Comparison of ENCODE assay signal across 10 mouse cellular contexts in the genomic region with DNA sequence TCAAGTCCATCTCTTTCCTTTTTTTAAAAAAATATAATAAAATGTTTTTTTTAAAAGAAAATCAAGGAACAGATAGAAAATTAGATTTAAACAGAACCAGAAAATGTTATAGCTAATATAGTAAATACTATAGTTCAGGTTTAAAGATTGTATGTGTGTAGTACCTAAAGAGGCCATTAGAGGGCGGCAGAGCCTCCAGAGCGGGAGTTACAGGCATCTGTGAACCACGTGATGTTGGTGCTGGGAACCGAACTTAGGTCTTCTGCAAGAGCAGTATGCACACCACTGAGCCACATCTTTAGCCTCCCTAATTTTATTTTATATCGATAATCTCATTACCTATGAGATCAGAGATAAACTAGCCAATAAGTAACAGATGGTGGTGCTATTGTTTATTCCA.
A peak's percentile ranks its signal among the peaks of the same experiment; 100 is the strongest.
DNase-seq lines count a peak whose midpoint lies in the region; ATAC-seq and TF ChIP-seq lines count a peak whose summit lies in the region.
"Had no signal": no experiment of that assay in that cellular context is flagged by ENCODE, and none has a peak within 500 bp of the region (broad histone marks: within the 10 kb centered on the region; RNA-seq: fewer than 3 reads in every experiment).

No protein-coding gene starts in this region.

- no peaks in the 10 kb centered on the region for H3K36me3 ChIP-seq in forebrain, embryonic 12.5 days (replicated peaks)
- H3K36me3 ChIP-seq in forebrain, embryonic 16.5 days (ENCODE audit: control insufficient read depth, insufficient read depth), result no peaks in the 10 kb centered on the region
- H3K36me3 ChIP-seq in lung, embryonic 14.5 days (ENCODE audit: insufficient read depth), result no peaks in the 10 kb centered on the region
- H3K36me3 ChIP-seq in testis, adult 2 months (ENCODE audit: control insufficient read depth, insufficient read depth, low read length), result no peaks in the 10 kb centered on the region
- H3K36me3 ChIP-seq: embryonic facial prominence, embryonic 10.5 days; liver, embryonic 15.5 days had no signal

- H3K27me3 ChIP-seq in forebrain, embryonic 12.5 days, result no peaks in the 10 kb centered on the region
- no peaks in the 10 kb centered on the region for H3K27me3 ChIP-seq in forebrain, embryonic 16.5 days (replicated peaks; ENCODE audit: control insufficient read depth, insufficient read depth, low read length)
- no peaks in the 10 kb centered on the region for H3K27me3 ChIP-seq in lung, embryonic 14.5 days (ENCODE audit: insufficient read depth, low read length)
- no peaks in the 10 kb centered on the region for H3K27me3 ChIP-seq in testis, adult 2 months (ENCODE audit: control insufficient read depth, insufficient read depth, low read length)
- H3K27me3 ChIP-seq: liver, embryonic 15.5 days had no signal

- peaks cover 11% of the 10 kb centered on the region for H3K4me1 ChIP-seq in forebrain, embryonic 12.5 days
- peaks cover 6% of the 10 kb centered on the region for H3K4me1 ChIP-seq in forebrain, embryonic 16.5 days (replicated peaks; ENCODE audit: control insufficient read depth, insufficient read depth, low read length)
- no peaks in the 10 kb centered on the region for H3K4me1 ChIP-seq in lung, embryonic 14.5 days (ENCODE audit: insufficient read depth)
- H3K4me1 ChIP-seq in testis, adult 2 months (ENCODE audit: control insufficient read depth, insufficient read depth, low read length), result peaks cover 9% of the 10 kb centered on the region
- H3K4me1 ChIP-seq: liver, embryonic 15.5 days had no signal

- H3K4me3 ChIP-seq in forebrain, embryonic 12.5 days (replicated peaks), result no peak overlapping the region
- no peak overlapping the region for H3K4me3 ChIP-seq in forebrain, embryonic 16.5 days (replicated peaks; ENCODE audit: low read length)
- no peak overlapping the region for H3K4me3 ChIP-seq in lung, embryonic 14.5 days (ENCODE audit: low read depth, low read length)
- H3K4me3 ChIP-seq in testis, adult 2 months (ENCODE audit: control insufficient read depth, low read depth, low read length), result peak overlapping the region; percentile 42
- H3K4me3 ChIP-seq: embryonic facial prominence, embryonic 10.5 days; liver, embryonic 15.5 days had no signal

- WGBS in forebrain, embryonic 12.5 days, result 61% methylated on average over 5 of the region's 5 CpGs
- whole genome bisulfite sequencing in forebrain, embryonic 16.5 days, result 69% methylated on average over 5 of the region's 5 CpGs
- WGBS in lung, embryonic 14.5 days, result 73% methylated on average over 5 of the region's 5 CpGs

- no peak for TF ChIP-seq POLR2A in testis, adult 2 months (IDR thresholded peaks at IDR 0.05; ENCODE audit: control insufficient read depth, low read depth, low read length)

- no peak overlapping the region for H3K27ac ChIP-seq in forebrain, embryonic 12.5 days
- no peak overlapping the region for H3K27ac ChIP-seq in forebrain, embryonic 16.5 days (ENCODE audit: low read length)
- no peak overlapping the region for H3K27ac ChIP-seq in lung, embryonic 14.5 days (ENCODE audit: low read depth)
- H3K27ac ChIP-seq in testis, adult 2 months (ENCODE audit: control insufficient read depth, insufficient read depth, low read depth, low read length), result no peak overlapping the region
- H3K27ac ChIP-seq: liver, embryonic 15.5 days had no signal

- no peak overlapping the region for H3K4me2 ChIP-seq in forebrain, embryonic 12.5 days
- no peak overlapping the region for H3K4me2 ChIP-seq in forebrain, embryonic 16.5 days (ENCODE audit: low read length)
- H3K4me2 ChIP-seq in lung, embryonic 14.5 days, result no peak overlapping the region
- H3K4me2 ChIP-seq: liver, embryonic 15.5 days had no signal

- intact Hi-C loops in gastrocnemius, postnatal 36 days (cut with DNase I), result no loop called here

- peak; percentile 39 for DNase-seq in lung, embryonic 14.5 days
- no peak for DNase-seq in lung, postnatal 14 days
- peak; percentile 49 for DNase-seq in ZHBTc4 (ENCODE audit: low read depth, low spot score)
- DNase-seq in gastrocnemius, postnatal 36 days, result no peak
- DNase-seq in yolk sac, embryonic 10.5 days (ENCODE audit: low spot score), result no peak

- no peaks in the 10 kb centered on the region for H3K9me3 ChIP-seq in forebrain, embryonic 12.5 days
- H3K9me3 ChIP-seq in forebrain, embryonic 16.5 days (ENCODE audit: control insufficient read depth, low read length), result 0 out of 2 replicates have a peak, but pooled peaks cover 4% of the 10 kb centered on the region
- H3K9me3 ChIP-seq in lung, embryonic 14.5 days (ENCODE audit: low read depth, low read length), result no peaks in the 10 kb centered on the region
- H3K9me3 ChIP-seq: embryonic facial prominence, embryonic 10.5 days; liver, embryonic 15.5 days had no signal

- 0 out of 2 replicates have a peak, but pooled peaks have one; percentile 27 for ATAC-seq in forebrain, embryonic 12.5 days (ENCODE audit: low FRiP score)
- no peak for ATAC-seq in forebrain, embryonic 16.5 days
- no peak for ATAC-seq in lung, embryonic 14.5 days (ENCODE audit: insufficient read depth)

- TF ChIP-seq CTCF in lung, embryonic 14.5 days (IDR thresholded peaks at IDR 0.05; ENCODE audit: low read depth), result peak; percentile 60
- TF ChIP-seq CTCF in testis, adult 2 months (IDR thresholded peaks at IDR 0.05; ENCODE audit: control insufficient read depth, insufficient read depth, insufficient replicate concordance, low read depth, low read length), result peak; percentile 83; the same call in 1 of the 2 replicates

- H3K9ac ChIP-seq in forebrain, embryonic 12.5 days, result no peak overlapping the region
- no peak overlapping the region for H3K9ac ChIP-seq in forebrain, embryonic 16.5 days (replicated peaks; ENCODE audit: low read depth, low read length)
- no peak overlapping the region for H3K9ac ChIP-seq in lung, embryonic 14.5 days
- H3K9ac ChIP-seq: liver, embryonic 15.5 days had no signal

Comparison
In these comparisons a context has a peak if more than half of its experiments do, and no peak if none do; other contexts are left out.
1. DNase-seq: peak in lung, embryonic 14.5 days (single experiment) and ZHBTc4 (single experiment); none in lung, postnatal 14 days (single experiment), gastrocnemius, postnatal 36 days (0 of 2) and yolk sac, embryonic 10.5 days (single experiment).